Mouse (Mus musculus) MEL-GATA-1-ER (cell line): ENCODE results near the gene Dpep1.
"Not testable (repeated sequence)": the region's sequence is repeated elsewhere in the genome, so short reads cannot be mapped to it uniquely, and the experiment has no call there.

ENCODE experiments used
- DNase-seq: peaks from one replicate; pipeline ENCODE4 v3.0.0-alpha.2; 2012; ENCODE audit warnings: low read depth; ENCODE audit errors: extremely low read depth

The Dpep1 gene

GRCm38 (mm10) chr8:123212321-123213117 lies 26.5 kb downstream of the Dpep1 start, which contains the start of the genes Chmp1a and Spata33:
Chmp1a (minus strand) TSS chr8:123212763.
Spata33 (plus strand) TSS chr8:123212832.
- peak; percentile 55 for DNase-seq

- DNase-seq: no peak
These were observed 27.2 kb downstream of the Dpep1 start for GRCm38 (mm10) chr8:123213118-123213772.

GRCm38 (mm10) chr8:123215430-123215829 lies 29.4 kb downstream of the Dpep1 start:
- no peak for DNase-seq

- DNase-seq: no peak
These were observed 34.9 kb downstream of the Dpep1 start for GRCm38 (mm10) chr8:123220917-123221316.

GRCm38 (mm10) chr8:123224278-123225266 lies 38.5 kb downstream of the Dpep1 start, which contains the start of gene Cdk10:
Cdk10 (plus strand) TSS chr8:123224842.
- peak; percentile 77 for DNase-seq

GRCm38 (mm10) chr8:123228416-123228815 lies 42.4 kb downstream of the Dpep1 start:
- DNase-seq: no peak

- DNase-seq: not testable (repeated sequence)
These were observed 44.3 kb downstream of the Dpep1 start for GRCm38 (mm10) chr8:123230326-123230725.

- DNase-seq: no peak
These were observed 45.7 kb downstream of the Dpep1 start for GRCm38 (mm10) chr8:123231742-123232141.

GRCm38 (mm10) chr8:123232553-123232952 lies 46.5 kb downstream of the Dpep1 start:
- no peak for DNase-seq

GRCm38 (mm10) chr8:123233300-123233699 lies 47.3 kb downstream of the Dpep1 start:
- no peak for DNase-seq

GRCm38 (mm10) chr8:123233760-123234159 lies 47.7 kb downstream of the Dpep1 start:
- no peak for DNase-seq

GRCm38 (mm10) chr8:123234918-123235519 lies 49.0 kb downstream of the Dpep1 start:
- no peak for DNase-seq

GRCm38 (mm10) chr8:123235520-123236497 lies 49.8 kb downstream of the Dpep1 start, which contains the start of gene Spata2l:
Spata2l (minus strand) TSS chr8:123236233.
- DNase-seq: peak; percentile 50

GRCm38 (mm10) chr8:123239398-123239797 lies 53.4 kb downstream of the Dpep1 start:
- no peak for DNase-seq

- no peak for DNase-seq
These were observed 56.3 kb downstream of the Dpep1 start for GRCm38 (mm10) chr8:123242107-123242923.

GRCm38 (mm10) chr8:123243053-123243452 lies 57.0 kb downstream of the Dpep1 start:
- DNase-seq: no peak

GRCm38 (mm10) chr8:123244382-123244781 lies 58.3 kb downstream of the Dpep1 start:
- no peak for DNase-seq

GRCm38 (mm10) chr8:123245543-123245942 lies 59.5 kb downstream of the Dpep1 start:
- no peak for DNase-seq

- no peak for DNase-seq
These were observed 61.7 kb downstream of the Dpep1 start for GRCm38 (mm10) chr8:123247748-123248147.
